Mouse (Mus musculus): ENCODE data around the gene Gm49721.
"Not testable (repeated sequence)": the region's sequence is repeated elsewhere in the genome, so short reads cannot be mapped to it uniquely, and the experiment has no call there.

The Gm49721 gene

GRCm38 (mm10) chr17:7079558-7079957 lies 100.9 kb downstream of the Gm49721 start:
- DNase-seq (ENCODE audit: low spot score), result not testable (repeated sequence)

GRCm38 (mm10) chr17:7084523-7084922 lies 105.8 kb downstream of the Gm49721 start:
- not testable (repeated sequence) for DNase-seq (ENCODE audit: low spot score)

- not testable (repeated sequence) for DNase-seq (ENCODE audit: low spot score)
These were observed 106.9 kb downstream of the Gm49721 start for GRCm38 (mm10) chr17:7085469-7086168.

DNA sequence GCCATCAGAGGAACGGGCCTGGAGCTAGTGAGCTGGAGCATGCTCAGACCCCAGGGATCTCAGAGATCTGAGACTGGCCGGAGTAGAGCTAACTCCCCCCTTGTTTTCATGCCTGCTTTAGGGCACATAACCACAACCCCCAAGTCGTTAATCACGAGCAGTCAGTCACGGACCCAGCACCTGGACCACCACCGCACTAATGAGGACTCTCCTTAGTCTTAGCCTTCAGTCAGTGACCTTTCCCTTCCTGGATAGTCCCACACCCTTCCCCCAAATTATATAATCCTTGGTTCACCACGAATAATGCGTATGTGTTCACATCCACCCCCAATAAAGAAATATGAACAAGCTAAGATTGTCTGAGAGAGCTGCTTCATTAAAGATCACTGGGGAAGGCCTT lies 108.1 kb downstream of the Gm49721 start:
- peak; percentile 3 for DNase-seq (ENCODE audit: low spot score)

All from embryo, embryonic 10 days (tissue).